Mouse (Mus musculus): ENCODE results near the gene Llgl1. TPM values are rescaled to one million over a fixed set of nuclear protein-coding genes. Genes with fewer than 3 reads are reported as not detected.
A peak's percentile ranks its signal among the peaks of the same experiment; 100 is the strongest.

Gene Llgl1
- polyA plus RNA-seq, 1 experiment from 2014 or later, result 53.0 TPM

DNA sequence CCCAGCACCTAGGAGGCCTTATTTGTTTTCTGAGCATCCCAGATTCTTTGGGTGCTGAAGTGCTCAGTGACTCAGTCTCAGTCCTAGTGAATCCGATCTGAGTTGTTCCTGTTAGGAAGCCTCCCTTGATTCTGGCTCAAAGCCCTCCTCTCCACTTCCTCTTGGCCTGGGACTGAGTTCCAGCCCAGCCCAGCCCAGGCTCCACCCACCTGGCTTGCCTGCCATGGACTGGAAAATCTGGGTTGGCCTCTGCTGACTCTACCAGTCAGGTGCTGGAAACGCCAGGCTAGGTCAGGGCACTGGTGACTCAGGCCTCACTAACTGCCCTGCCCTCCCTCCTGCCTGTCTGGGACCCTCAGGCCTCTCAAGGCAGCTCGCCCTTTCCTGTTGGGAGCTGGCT is 8.1 kb downstream of the Llgl1 start:
- Histone ChIP-seq H3K4me3 (no peak overlapping the region), H3K27me3 (replicated peaks) (no peaks in the 10 kb centered on the region), H3K27ac (no peak overlapping the region), H3K9me3 (no peaks in the 10 kb centered on the region), H3K4me2 (no peak overlapping the region), H3K36me3 (replicated peaks) (peaks cover 69% of the 10 kb centered on the region), H3K4me1 (peaks cover 14% of the 10 kb centered on the region), H3K9ac (no peak overlapping the region)
- ATAC-seq (replicated peaks), result no peak
- 81% methylated on average over 3 of the region's 3 CpGs for WGBS

- 90% methylated on average over 10 of the region's 10 CpGs for WGBS
- H3K9ac ChIP-seq, result no peak overlapping the region
- no peaks in the 10 kb centered on the region for H3K27me3 ChIP-seq (replicated peaks)
- H3K36me3 ChIP-seq (replicated peaks), result peaks cover 79% of the 10 kb centered on the region
- no peak overlapping the region for H3K4me3 ChIP-seq
- H3K4me2 ChIP-seq, result no peak overlapping the region
- ATAC-seq (replicated peaks), result no peak
- H3K27ac ChIP-seq, result no peak overlapping the region
- H3K9me3 ChIP-seq, result no peaks in the 10 kb centered on the region
- peaks cover 4% of the 10 kb centered on the region; the same call in 1 of the 2 replicates for H3K4me1 ChIP-seq
Measured at GRCm38 (mm10) chr11:60708631-60709030, 9.1 kb downstream of the Llgl1 start.

- Histone ChIP-seq H3K4me3 (no peak overlapping the region), H3K9me3 (no peaks in the 10 kb centered on the region), H3K4me2 (no peak overlapping the region), H3K27me3 (replicated peaks) (no peaks in the 10 kb centered on the region), H3K9ac (no peak overlapping the region), H3K36me3 (replicated peaks) (peaks cover 89% of the 10 kb centered on the region), H3K4me1 (no peaks in the 10 kb centered on the region), H3K27ac (no peak overlapping the region)
- no peak for ATAC-seq (replicated peaks)
- 94% methylated on average over 45 of the region's 45 CpGs for WGBS
Measured at GRCm38 (mm10) chr11:60709481-60710465, 10.2 kb downstream of the Llgl1 start.

GRCm38 (mm10) chr11:60711218-60711617 is 11.7 kb downstream of the Llgl1 start:
- H3K9ac ChIP-seq, result no peak overlapping the region
- H3K4me1 ChIP-seq, result no peaks in the 10 kb centered on the region
- no peak overlapping the region for H3K27ac ChIP-seq
- 94% methylated on average over 16 of the region's 17 CpGs for WGBS
- no peaks in the 10 kb centered on the region for H3K27me3 ChIP-seq (replicated peaks)
- ATAC-seq (replicated peaks), result no peak
- no peak overlapping the region for H3K4me3 ChIP-seq
- H3K36me3 ChIP-seq (replicated peaks), result peaks cover 97% of the 10 kb centered on the region
- no peak overlapping the region for H3K4me2 ChIP-seq
- H3K9me3 ChIP-seq, result no peaks in the 10 kb centered on the region

- ATAC-seq (replicated peaks), result no peak
- Histone ChIP-seq H3K27ac (no peak overlapping the region), H3K9ac (no peak overlapping the region), H3K4me1 (no peaks in the 10 kb centered on the region), H3K9me3 (no peaks in the 10 kb centered on the region), H3K36me3 (replicated peaks) (peaks cover 96% of the 10 kb centered on the region), H3K4me2 (no peak overlapping the region), H3K27me3 (replicated peaks) (no peaks in the 10 kb centered on the region), H3K4me3 (no peak overlapping the region)
- WGBS, result 93% methylated on average over 18 of the region's 18 CpGs
Measured at GRCm38 (mm10) chr11:60712040-60712439, 12.5 kb downstream of the Llgl1 start.

- WGBS, result 95% methylated on average over 13 of the region's 13 CpGs
- Histone ChIP-seq H3K27me3 (replicated peaks) (no peaks in the 10 kb centered on the region), H3K36me3 (replicated peaks) (peaks cover 94% of the 10 kb centered on the region), H3K27ac (no peak overlapping the region), H3K4me1 (no peaks in the 10 kb centered on the region), H3K4me2 (no peak overlapping the region), H3K9me3 (no peaks in the 10 kb centered on the region), H3K4me3 (no peak overlapping the region), H3K9ac (no peak overlapping the region)
- no peak for ATAC-seq (replicated peaks)
Measured at GRCm38 (mm10) chr11:60712639-60713255, 13.2 kb downstream of the Llgl1 start.

GRCm38 (mm10) chr11:60715833-60716232 is 16.3 kb downstream of the Llgl1 start:
- Histone ChIP-seq H3K9me3 (no peaks in the 10 kb centered on the region), H3K36me3 (replicated peaks) (peaks cover 93% of the 10 kb centered on the region), H3K4me3 (no peak overlapping the region), H3K4me1 (no peaks in the 10 kb centered on the region), H3K27me3 (replicated peaks) (no peaks in the 10 kb centered on the region), H3K27ac (no peak overlapping the region), H3K9ac (no peak overlapping the region), H3K4me2 (no peak overlapping the region)
- 91% methylated on average over 5 of the region's 5 CpGs for WGBS
- ATAC-seq (replicated peaks), result no peak

- Histone ChIP-seq H3K9me3 (no peaks in the 10 kb centered on the region), H3K36me3 (replicated peaks) (peaks cover 93% of the 10 kb centered on the region), H3K27me3 (replicated peaks) (no peaks in the 10 kb centered on the region), H3K4me2 (no peak overlapping the region), H3K4me1 (no peaks in the 10 kb centered on the region), H3K9ac (no peak overlapping the region), H3K4me3 (no peak overlapping the region), H3K27ac (no peak overlapping the region)
- 93% methylated on average over 5 of the region's 5 CpGs for WGBS
- ATAC-seq (replicated peaks), result no peak
Measured at GRCm38 (mm10) chr11:60719263-60719662, 19.7 kb downstream of the Llgl1 start.

DNA sequence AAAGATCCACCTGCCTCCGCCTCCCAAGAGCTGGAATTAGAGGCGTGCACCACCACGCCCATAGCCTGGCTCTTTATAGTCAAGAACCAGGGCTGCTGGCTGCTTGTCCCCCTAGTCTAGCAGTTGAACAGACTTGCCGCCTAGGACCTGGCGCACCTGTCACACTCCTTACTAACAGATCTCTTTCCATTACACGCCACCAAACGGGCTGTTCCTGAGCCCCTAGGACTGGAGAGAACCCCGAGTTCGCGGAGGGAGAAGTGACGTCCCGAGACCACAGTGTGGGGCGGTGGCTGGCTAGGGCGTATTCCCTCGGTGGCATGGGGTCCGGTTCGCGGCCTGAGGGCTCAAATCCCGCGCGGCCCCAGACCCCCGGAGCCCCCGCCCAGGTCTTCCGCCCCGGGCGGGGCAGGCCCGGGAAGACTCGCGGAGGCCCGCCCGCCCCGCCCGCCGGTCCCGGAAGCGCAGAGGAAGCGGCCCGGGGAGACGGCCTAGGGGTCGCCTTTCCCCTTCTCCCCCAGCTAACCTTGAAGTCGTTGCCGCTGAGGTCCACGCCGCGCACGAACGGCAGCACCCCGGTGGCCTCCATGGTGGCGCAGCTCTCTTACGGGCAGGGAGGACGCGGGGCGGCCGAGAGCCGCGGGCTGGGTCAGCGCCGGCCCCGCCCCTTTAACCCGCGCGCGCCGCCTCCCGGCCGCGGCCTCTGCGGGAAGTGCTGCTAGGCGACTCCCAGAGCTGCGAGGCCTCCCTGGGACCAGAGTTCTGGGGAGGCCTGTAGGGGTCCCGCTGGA is 27.3 kb downstream of the Llgl1 start, which contains the start of gene Flii:
TSS of gene Flii (minus strand) at position 663 of the 791 bp plus-strand sequence.
- Histone ChIP-seq H3K9ac (peak within 1 kb of the TSS; percentile 78), H3K36me3 (replicated peaks) (peaks cover 27% of the 10 kb centered on the region), H3K4me1 (peaks cover 33% of the 10 kb centered on the region), H3K9me3 (no peaks in the 10 kb centered on the region), H3K4me3 (peak within 1 kb of the TSS; percentile 56), H3K27me3 (replicated peaks) (no peaks in the 10 kb centered on the region), H3K4me2 (peak within 1 kb of the TSS; percentile 81), H3K27ac (peak within 1 kb of the TSS; percentile 84)
- ATAC-seq (replicated peaks), result peak; percentile 69
- WGBS, result under 1% methylated on average over 69 of the region's 71 CpGs

DNA sequence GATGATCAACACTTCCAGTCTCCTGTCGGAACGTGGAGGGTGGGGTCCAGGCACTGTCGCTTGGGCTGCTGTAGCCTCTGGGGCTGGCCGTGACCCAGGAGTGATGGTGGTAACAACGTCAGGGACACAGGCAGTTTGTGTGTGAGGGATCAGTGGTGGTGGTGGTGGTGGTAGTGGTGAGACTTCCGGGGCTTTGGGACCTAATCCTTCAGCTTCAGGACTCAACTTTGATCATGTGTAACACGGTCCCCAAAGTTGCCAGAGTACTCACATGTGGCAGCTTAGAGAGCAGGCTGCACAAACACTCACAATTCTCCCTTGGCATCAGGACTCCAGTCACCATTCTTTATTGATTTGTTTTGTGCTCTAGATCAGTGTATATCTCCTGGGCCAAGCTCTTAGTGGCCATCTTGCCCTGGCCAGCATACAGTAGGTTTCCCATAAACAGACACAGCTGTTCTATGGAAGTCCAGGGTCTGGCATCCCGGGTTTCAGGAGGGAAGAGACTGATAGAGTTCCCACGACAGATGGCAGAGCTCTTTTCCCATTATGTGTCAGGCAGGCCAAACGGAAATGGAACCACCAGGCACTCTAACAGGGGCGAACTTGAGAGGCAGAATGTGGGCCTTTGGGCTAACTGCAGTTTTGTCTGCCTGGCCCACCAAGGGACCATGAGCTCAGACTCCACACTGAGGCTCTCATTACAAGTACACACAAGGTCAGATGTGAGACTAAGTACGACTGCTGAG is 28.0 kb downstream of the Llgl1 start:
- ATAC-seq (replicated peaks), result peak; percentile 31
- Histone ChIP-seq H3K36me3 (replicated peaks) (peaks cover 22% of the 10 kb centered on the region), H3K4me2 (peak overlapping the region; percentile 81), H3K9me3 (no peaks in the 10 kb centered on the region), H3K4me3 (peak overlapping the region; percentile 56), H3K27ac (peak overlapping the region; percentile 84), H3K27me3 (replicated peaks) (no peaks in the 10 kb centered on the region), H3K4me1 (peaks cover 33% of the 10 kb centered on the region), H3K9ac (peak overlapping the region; percentile 78)
- WGBS, result 5% methylated on average over 12 of the region's 12 CpGs

DNA sequence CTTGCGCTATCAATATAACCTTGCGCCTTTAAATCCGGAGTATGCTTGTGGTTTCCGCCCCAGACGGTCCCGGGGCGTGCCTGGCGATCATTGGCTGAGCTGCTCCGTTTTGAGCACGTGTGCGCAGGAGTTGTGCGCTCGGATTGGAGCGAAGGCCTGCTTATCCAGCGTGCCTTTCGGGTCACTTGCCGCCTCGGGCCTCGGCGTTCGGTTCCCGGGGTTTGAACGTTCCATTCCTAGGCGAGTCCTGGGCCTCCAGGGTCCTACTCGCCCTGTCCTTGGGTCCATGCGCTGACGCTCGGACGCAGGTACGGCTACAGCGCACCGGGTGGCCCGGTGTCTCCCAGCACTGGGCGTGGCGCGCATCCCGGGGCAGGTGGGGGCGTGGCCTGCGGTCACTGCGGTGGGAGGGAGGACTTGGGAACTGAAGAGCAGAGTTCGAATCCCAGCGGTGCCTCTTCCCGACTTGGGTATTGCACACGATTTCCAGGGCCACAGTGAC is 28.8 kb downstream of the Llgl1 start, which contains the start of gene Mief2:
TSS of gene Mief2 (plus strand) at position 139 of the 502 bp plus-strand sequence.
- H3K4me1 ChIP-seq, result peaks cover 33% of the 10 kb centered on the region
- H3K4me2 ChIP-seq, result peak within 1 kb of the TSS; percentile 81
- H3K27me3 ChIP-seq (replicated peaks), result no peaks in the 10 kb centered on the region
- ATAC-seq (replicated peaks), result peak; percentile 95
- H3K36me3 ChIP-seq (replicated peaks), result peaks cover 20% of the 10 kb centered on the region
- H3K27ac ChIP-seq, result peak within 1 kb of the TSS; percentile 84
- H3K9ac ChIP-seq, result peak within 1 kb of the TSS; percentile 78
- under 1% methylated on average over 44 of the region's 44 CpGs for WGBS
- H3K9me3 ChIP-seq, result no peaks in the 10 kb centered on the region
- H3K4me3 ChIP-seq, result peak within 1 kb of the TSS; percentile 56
